Mouse (Mus musculus): Measurements from ENCODE around the gene Cd46. TPM values are rescaled to one million over a fixed set of nuclear protein-coding genes. Genes with fewer than 3 reads are reported as not detected.

Gene Cd46
- polyA plus RNA-seq, 1 experiment from 2014 or later = 0.90 TPM

DNA sequence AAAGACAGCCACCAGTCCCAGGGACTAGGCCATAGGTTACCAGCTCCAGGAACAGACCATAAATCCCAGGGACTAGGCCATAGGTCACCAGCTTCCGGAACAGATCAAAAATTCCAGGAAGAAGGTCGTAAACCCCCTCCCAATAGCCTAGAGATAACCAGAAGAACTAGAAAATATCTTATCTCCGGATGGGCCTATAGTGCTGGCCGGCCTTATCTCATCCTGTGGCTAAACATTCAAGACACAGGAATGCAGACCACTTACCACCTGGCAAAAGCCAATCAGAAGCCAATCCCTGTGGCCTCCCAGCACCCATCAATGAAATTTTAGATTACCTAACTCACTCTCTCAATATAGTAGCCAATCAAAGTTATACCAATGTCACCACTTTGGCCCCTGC is 8.6 kb upstream of the Cd46 start:
- H3K4me3 ChIP-seq (ENCODE audit: low read depth, low read length) = no peak overlapping the region
- 93% methylated on average over 4 of the region's 4 CpGs for WGBS
- H3K4me1 ChIP-seq (ENCODE audit: control insufficient read depth, insufficient read depth, low read length) = no peaks in the 10 kb centered on the region

GRCm38 (mm10) chr1:195098004-195098403 is 6.0 kb upstream of the Cd46 start:
- ATAC-seq = no peak
- 97% methylated on average over 1 of the region's 1 CpGs for WGBS

More for the DNA sequence above, 8.6 kb upstream of the Cd46 start:
- H3K27ac ChIP-seq (ENCODE audit: low read depth, low read length) = no peak overlapping the region
- no peak overlapping the region for H3K9ac ChIP-seq (ENCODE audit: low read length)
- no peak for DNase-seq (ENCODE audit: low spot score)
- H3K36me3 ChIP-seq (ENCODE audit: control insufficient read depth, insufficient read depth, low read length) = peaks cover 22% of the 10 kb centered on the region; the same call in 1 of the 2 replicates
- no peak overlapping the region for H3K4me2 ChIP-seq (ENCODE audit: low read length)
- H3K9me3 ChIP-seq (replicated peaks; ENCODE audit: control insufficient read depth, low read length) = no peaks in the 10 kb centered on the region
- no peak for ATAC-seq
- no peaks in the 10 kb centered on the region for H3K27me3 ChIP-seq (replicated peaks; ENCODE audit: control insufficient read depth, insufficient read depth, low read length)

DNA sequence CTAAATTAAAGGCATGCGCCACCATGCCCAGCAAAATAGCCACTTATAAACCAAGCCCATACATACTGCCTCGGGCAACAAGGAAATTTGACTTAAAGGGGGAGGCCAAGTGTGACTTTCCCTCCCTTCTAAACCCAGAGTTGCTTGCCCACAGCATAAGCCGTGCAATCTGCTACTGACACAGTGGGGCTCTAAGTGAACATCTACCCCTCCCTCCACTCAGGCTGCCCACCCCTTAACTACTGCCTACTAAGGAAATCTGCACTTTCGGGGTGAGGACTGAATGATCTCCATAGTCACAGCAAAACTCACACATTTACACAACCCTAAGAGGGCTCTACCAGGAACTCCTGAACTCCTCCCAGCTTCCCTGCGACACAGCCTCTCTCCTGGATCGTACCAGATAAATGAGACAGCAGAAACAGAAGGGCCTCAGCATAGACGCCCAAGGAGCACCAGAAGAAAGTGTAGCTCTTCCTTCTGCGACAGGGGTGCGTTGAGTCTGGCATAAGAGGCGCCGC is 290 bp downstream of the Cd46 start:
- 17% methylated on average over 11 of the region's 11 CpGs for WGBS
- H3K4me3 ChIP-seq (ENCODE audit: low read depth, low read length) = peak overlapping the region; percentile 28
- H3K36me3 ChIP-seq (ENCODE audit: control insufficient read depth, insufficient read depth, low read length) = no peaks in the 10 kb centered on the region
- no peak for DNase-seq (ENCODE audit: low spot score)
- ATAC-seq = peak; percentile 72
- no peaks in the 10 kb centered on the region for H3K27me3 ChIP-seq (replicated peaks; ENCODE audit: control insufficient read depth, insufficient read depth, low read length)
- no peak overlapping the region for H3K27ac ChIP-seq (ENCODE audit: low read depth, low read length)
- H3K4me1 ChIP-seq (ENCODE audit: control insufficient read depth, insufficient read depth, low read length) = peaks cover 8% of the 10 kb centered on the region
- no peaks in the 10 kb centered on the region for H3K9me3 ChIP-seq (replicated peaks; ENCODE audit: control insufficient read depth, low read length)
- H3K4me2 ChIP-seq (ENCODE audit: low read length) = peak overlapping the region; percentile 55
- H3K9ac ChIP-seq (ENCODE audit: low read length) = peak overlapping the region; percentile 29; the same call in 1 of the 2 replicates

More at GRCm38 (mm10) chr1:195098004-195098403, 6.0 kb upstream of the Cd46 start:
- Histone ChIP-seq H3K27ac (ENCODE audit: low read depth, low read length) (no peak overlapping the region), H3K4me2 (ENCODE audit: low read length) (no peak overlapping the region), H3K9ac (ENCODE audit: low read length) (no peak overlapping the region), H3K4me1 (ENCODE audit: control insufficient read depth, insufficient read depth, low read length) (no peaks in the 10 kb centered on the region), H3K4me3 (ENCODE audit: low read depth, low read length) (no peak overlapping the region), H3K36me3 (ENCODE audit: control insufficient read depth, insufficient read depth, low read length) (peaks cover 10% of the 10 kb centered on the region; the same call in 1 of the 2 replicates), H3K9me3 (replicated peaks; ENCODE audit: control insufficient read depth, low read length) (no peaks in the 10 kb centered on the region), H3K27me3 (replicated peaks; ENCODE audit: control insufficient read depth, insufficient read depth, low read length) (no peaks in the 10 kb centered on the region)
- no peak for DNase-seq (ENCODE audit: low spot score)

DNA sequence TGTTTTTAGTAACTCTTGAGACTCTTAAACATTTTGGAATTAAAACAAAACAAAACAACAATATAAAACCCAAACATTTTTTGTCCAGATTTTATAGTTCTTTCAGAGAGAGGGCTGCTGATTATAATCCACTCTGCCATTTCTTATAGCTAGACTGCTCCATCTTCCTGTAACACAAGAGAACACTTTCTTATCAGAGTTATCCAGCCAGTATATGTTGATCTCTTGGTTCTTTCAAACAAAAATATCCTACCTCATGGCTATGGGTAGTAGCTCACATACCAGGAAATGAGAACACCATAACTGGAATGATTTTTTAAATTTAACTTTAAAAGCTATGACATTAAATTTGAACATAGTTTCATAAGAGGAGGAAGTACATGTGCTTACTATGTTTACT is 9.9 kb downstream of the Cd46 start:
- Histone ChIP-seq H3K4me1 (ENCODE audit: control insufficient read depth, insufficient read depth, low read length) (no peaks in the 10 kb centered on the region), H3K4me3 (ENCODE audit: low read depth, low read length) (no peak overlapping the region), H3K36me3 (ENCODE audit: control insufficient read depth, insufficient read depth, low read length) (no peaks in the 10 kb centered on the region), H3K27ac (ENCODE audit: low read depth, low read length) (no peak overlapping the region), H3K9ac (ENCODE audit: low read length) (no peak overlapping the region), H3K27me3 (replicated peaks; ENCODE audit: control insufficient read depth, insufficient read depth, low read length) (no peaks in the 10 kb centered on the region), H3K9me3 (replicated peaks; ENCODE audit: control insufficient read depth, low read length) (no peaks in the 10 kb centered on the region), H3K4me2 (ENCODE audit: low read length) (no peak overlapping the region)
- ATAC-seq (no peak), DNase-seq (ENCODE audit: low spot score) (no peak)

DNA sequence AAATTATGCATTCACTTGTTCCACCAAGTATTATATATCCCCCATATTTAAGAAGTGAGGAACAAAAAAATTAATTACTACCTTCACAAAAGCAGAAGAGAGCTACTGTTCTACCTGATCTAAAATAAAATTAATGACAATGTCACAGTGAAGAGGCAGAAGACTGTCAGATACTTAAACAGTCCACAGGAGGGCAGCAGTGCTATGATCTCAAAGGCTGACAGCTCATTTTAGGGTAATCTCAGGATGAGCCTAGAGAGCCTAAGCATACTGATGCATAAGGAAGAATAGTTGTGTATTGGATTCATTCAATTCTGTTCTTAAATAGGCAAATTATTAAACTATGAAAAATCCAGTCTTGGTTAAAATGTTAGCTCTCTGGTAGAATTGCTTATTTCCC is 51.6 kb downstream of the Cd46 start:
- no peak overlapping the region for H3K27ac ChIP-seq (ENCODE audit: low read depth, low read length)
- no peak overlapping the region for H3K9ac ChIP-seq (ENCODE audit: low read length)
- no peak overlapping the region for H3K4me2 ChIP-seq (ENCODE audit: low read length)
- no peaks in the 10 kb centered on the region for H3K9me3 ChIP-seq (replicated peaks; ENCODE audit: control insufficient read depth, low read length)
- H3K4me3 ChIP-seq (ENCODE audit: low read depth, low read length) = no peak overlapping the region
- peak; percentile 71; the same call in 1 of the 2 replicates for ATAC-seq
- no peaks in the 10 kb centered on the region for H3K36me3 ChIP-seq (ENCODE audit: control insufficient read depth, insufficient read depth, low read length)
- peak; percentile 79 for DNase-seq (ENCODE audit: low spot score)
- H3K4me1 ChIP-seq (ENCODE audit: control insufficient read depth, insufficient read depth, low read length) = no peaks in the 10 kb centered on the region
- no peaks in the 10 kb centered on the region for H3K27me3 ChIP-seq (replicated peaks; ENCODE audit: control insufficient read depth, insufficient read depth, low read length)

DNA sequence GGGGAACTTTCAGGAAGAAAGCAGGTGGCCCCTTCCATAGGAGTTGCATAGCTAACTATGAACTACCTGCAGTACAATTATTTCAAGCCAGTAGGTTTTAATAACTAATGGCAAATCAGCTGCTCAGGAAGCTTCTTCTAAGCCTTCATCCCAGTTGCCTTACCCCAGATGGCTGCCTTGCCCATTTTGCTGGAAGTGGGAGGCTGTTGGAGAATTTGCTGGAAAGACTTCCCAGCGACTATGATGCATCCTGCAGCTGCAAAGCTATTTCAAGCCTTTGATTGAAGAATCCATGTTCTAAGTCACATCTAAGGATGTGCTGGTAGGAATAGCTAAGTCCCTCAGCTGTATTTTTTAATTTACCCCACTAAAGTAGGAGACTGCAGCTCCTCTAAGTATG is 53.7 kb downstream of the Cd46 start:
- Histone ChIP-seq H3K36me3 (ENCODE audit: control insufficient read depth, insufficient read depth, low read length) (0 out of 2 replicates have a peak, but pooled peaks cover 2% of the 10 kb centered on the region), H3K27ac (ENCODE audit: low read depth, low read length) (no peak overlapping the region), H3K4me2 (ENCODE audit: low read length) (no peak overlapping the region), H3K9me3 (replicated peaks; ENCODE audit: control insufficient read depth, low read length) (no peaks in the 10 kb centered on the region), H3K27me3 (replicated peaks; ENCODE audit: control insufficient read depth, insufficient read depth, low read length) (no peaks in the 10 kb centered on the region), H3K4me1 (ENCODE audit: control insufficient read depth, insufficient read depth, low read length) (no peaks in the 10 kb centered on the region), H3K4me3 (ENCODE audit: low read depth, low read length) (no peak overlapping the region), H3K9ac (ENCODE audit: low read length) (no peak overlapping the region)
- ATAC-seq (no peak), DNase-seq (ENCODE audit: low spot score) (no peak)
- WGBS = 72% methylated on average over 1 of the region's 1 CpGs

- H3K4me2 ChIP-seq (ENCODE audit: low read length) = no peak overlapping the region
- ATAC-seq = no peak
Measured at GRCm38 (mm10) chr1:195037985-195038384, 54.1 kb downstream of the Cd46 start.

GRCm38 (mm10) chr1:195037483-195037882 is 54.6 kb downstream of the Cd46 start:
- 95% methylated on average over 6 of the region's 6 CpGs for WGBS
- Histone ChIP-seq H3K27me3 (replicated peaks; ENCODE audit: control insufficient read depth, insufficient read depth, low read length) (no peaks in the 10 kb centered on the region), H3K4me2 (ENCODE audit: low read length) (no peak overlapping the region), H3K9ac (ENCODE audit: low read length) (no peak overlapping the region), H3K4me3 (ENCODE audit: low read depth, low read length) (no peak overlapping the region), H3K27ac (ENCODE audit: low read depth, low read length) (no peak overlapping the region), H3K36me3 (ENCODE audit: control insufficient read depth, insufficient read depth, low read length) (0 out of 2 replicates have a peak, but pooled peaks cover 2% of the 10 kb centered on the region), H3K4me1 (ENCODE audit: control insufficient read depth, insufficient read depth, low read length) (no peaks in the 10 kb centered on the region), H3K9me3 (replicated peaks; ENCODE audit: control insufficient read depth, low read length) (no peaks in the 10 kb centered on the region)
- DNase-seq (ENCODE audit: low spot score) = no peak
- no peak for ATAC-seq

More at GRCm38 (mm10) chr1:195037985-195038384, 54.1 kb downstream of the Cd46 start:
- 91% methylated on average over 1 of the region's 1 CpGs for WGBS
- Histone ChIP-seq H3K9ac (ENCODE audit: low read length) (no peak overlapping the region), H3K27me3 (replicated peaks; ENCODE audit: control insufficient read depth, insufficient read depth, low read length) (no peaks in the 10 kb centered on the region), H3K4me1 (ENCODE audit: control insufficient read depth, insufficient read depth, low read length) (no peaks in the 10 kb centered on the region), H3K9me3 (replicated peaks; ENCODE audit: control insufficient read depth, low read length) (no peaks in the 10 kb centered on the region), H3K4me3 (ENCODE audit: low read depth, low read length) (no peak overlapping the region), H3K27ac (ENCODE audit: low read depth, low read length) (no peak overlapping the region), H3K36me3 (ENCODE audit: control insufficient read depth, insufficient read depth, low read length) (0 out of 2 replicates have a peak, but pooled peaks cover 2% of the 10 kb centered on the region)
- no peak for DNase-seq (ENCODE audit: low spot score)

DNA sequence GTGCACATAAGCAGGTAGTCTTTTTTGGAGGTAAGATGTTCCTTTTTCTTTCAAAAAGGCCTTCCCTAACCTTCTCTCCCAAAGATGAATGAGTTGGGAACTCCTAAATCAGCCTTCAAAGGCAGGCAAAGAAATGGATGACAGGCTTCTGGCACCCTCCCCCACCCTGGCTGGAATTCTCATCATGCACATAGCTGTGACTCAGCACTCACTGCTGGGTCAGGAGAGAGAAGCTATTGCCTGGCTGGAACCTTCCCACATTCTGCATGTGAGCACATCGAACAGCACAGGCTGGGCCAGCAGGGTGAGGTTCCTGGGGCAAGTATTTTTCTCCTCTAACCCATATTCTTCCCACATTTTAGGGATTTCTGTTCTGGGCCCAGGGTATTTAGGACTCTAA is 58.1 kb downstream of the Cd46 start:
- DNase-seq (ENCODE audit: low spot score) = no peak
- 83% methylated on average over 1 of the region's 1 CpGs for WGBS
- 0 out of 2 replicates have a peak, but pooled peaks cover 2% of the 10 kb centered on the region for H3K36me3 ChIP-seq (ENCODE audit: control insufficient read depth, insufficient read depth, low read length)
- no peak overlapping the region for H3K4me2 ChIP-seq (ENCODE audit: low read length)
- H3K9ac ChIP-seq (ENCODE audit: low read length) = no peak overlapping the region
- H3K4me3 ChIP-seq (ENCODE audit: low read depth, low read length) = no peak overlapping the region
- H3K27me3 ChIP-seq (replicated peaks; ENCODE audit: control insufficient read depth, insufficient read depth, low read length) = no peaks in the 10 kb centered on the region
- no peaks in the 10 kb centered on the region for H3K4me1 ChIP-seq (ENCODE audit: control insufficient read depth, insufficient read depth, low read length)
- ATAC-seq = no peak
- H3K9me3 ChIP-seq (replicated peaks; ENCODE audit: control insufficient read depth, low read length) = no peaks in the 10 kb centered on the region
- H3K27ac ChIP-seq (ENCODE audit: low read depth, low read length) = no peak overlapping the region
